12 mouse cellular contexts compared by ENCODE assay signal in genomic region chr3:101648096-101648793, GRCm38 (mm10). TPM values are rescaled to one million over a fixed set of nuclear protein-coding genes. Genes with fewer than 3 reads are reported as not detected.
A peak's percentile ranks its signal among the peaks of the same experiment; 100 is the strongest.
DNase-seq lines count a peak whose midpoint lies in the region; ATAC-seq and TF ChIP-seq lines count a peak whose summit lies in the region.
"Had no signal": no experiment of that assay in that cellular context is flagged by ENCODE, and none has a peak within 500 bp of the region (broad histone marks: within the 10 kb centered on the region; RNA-seq: fewer than 3 reads in every experiment).

No protein-coding gene starts in this region.

- intact Hi-C loops in gastrocnemius, postnatal 36 days (cut with DNase I) = no loop called here

- H3K27me3 ChIP-seq in kidney, adult 2 months (replicated peaks; ENCODE audit: control insufficient read depth, insufficient read depth, low read length) = no peaks in the 10 kb centered on the region
- no peaks in the 10 kb centered on the region for H3K27me3 ChIP-seq in splenic B cell, adult 2 months (ENCODE audit: control insufficient read depth, insufficient read depth, low read length, poor library complexity, severe bottlenecking)
- H3K27me3 ChIP-seq: hindbrain, embryonic 15.5 days had no signal

- peak overlapping the region; percentile 34 for H3K27ac ChIP-seq in kidney, adult 2 months (ENCODE audit: insufficient read depth, low read depth, low read length)
- H3K27ac ChIP-seq: heart, adult 2 months; hindbrain, embryonic 15.5 days; left cerebral cortex, adult 2 months had no signal

- no peak for TF ChIP-seq POLR2A in kidney, adult 2 months (IDR thresholded peaks at IDR 0.05; ENCODE audit: low read depth, low read length)

- no peak; the same call in 1 of the 2 replicates for ATAC-seq in monocyte, adult 5-6 weeks (replicated peaks; ENCODE audit: insufficient number of reproducible peaks, low FRiP score, low TSS enrichment, poor library complexity, severe bottlenecking)

- H3K4me3 ChIP-seq in kidney, adult 2 months (ENCODE audit: insufficient read depth, low read depth, low read length) = no peak overlapping the region
- H3K4me3 ChIP-seq: heart, adult 2 months; hindbrain, embryonic 15.5 days; left cerebral cortex, adult 2 months; myocyte had no signal

- peaks cover 20% of the 10 kb centered on the region for H3K4me1 ChIP-seq in kidney, adult 2 months (ENCODE audit: control insufficient read depth, insufficient read depth, low read length)

- no peaks in the 10 kb centered on the region for H3K36me3 ChIP-seq in kidney, adult 2 months (ENCODE audit: control insufficient read depth, insufficient read depth, low read length)
- H3K36me3 ChIP-seq in splenic B cell, adult 2 months (ENCODE audit: control insufficient read depth, insufficient read depth, low read length, poor library complexity, severe bottlenecking) = no peaks in the 10 kb centered on the region
- H3K36me3 ChIP-seq: hindbrain, embryonic 15.5 days had no signal

- peak; percentile 7 to 20 for DNase-seq in spleen, postnatal 36 days (ENCODE audit: low spot score in 2 of 2)
- no peak for DNase-seq in spleen, postnatal 14 days (ENCODE audit: low spot score in 2 of 2)
- peak; percentile 25 for DNase-seq in adipocyte (ENCODE audit: low spot score)
- peak; percentile 76 for DNase-seq in kidney, adult 2 months
- peak; percentile 34 for DNase-seq in splenic B cell, adult 2 months (ENCODE audit: low read depth, low spot score)
- no peak for DNase-seq in gastrocnemius, postnatal 36 days
- DNase-seq: heart, adult 2 months; right cerebral cortex, postnatal 14 days had no signal

- TF ChIP-seq CTCF in kidney, adult 2 months (conservative IDR thresholded peaks at IDR 0.05; ENCODE audit: insufficient read depth, insufficient read length, low read depth, low read length) = no peak

- WGBS in kidney, adult 2 months = 44% methylated on average over 13 of the region's 13 CpGs

RNA-seq across cellular contexts. Expression of gene Atp1a1, which starts 43.8 kb away (rescaled TPM):
- polyA plus RNA-seq in kidney, adult 2 months (2012; rRNA removed) = 2,267 and 2,428 TPM in 2 replicates
- total RNA-seq in monocyte, adult 5-6 weeks (2017) = 400 to 470 TPM (median 447 TPM) in 3 replicates
- 10 to 100 TPM; 56.5 to 60.1 TPM for total RNA-seq in gastrocnemius, postnatal 36 days (2021)

Comparison
In these comparisons a context has a peak if more than half of its experiments do, and no peak if none do; other contexts are left out.
1. DNase-seq: peak in spleen, postnatal 36 days (2 of 2), adipocyte (single experiment), kidney, adult 2 months (single experiment) and splenic B cell, adult 2 months (single experiment); none in spleen, postnatal 14 days (0 of 2) and gastrocnemius, postnatal 36 days (0 of 2).